Mouse (Mus musculus): ENCODE measurements at regions not wholly inside any gene's neighbourhood (a gene's known extent, or its start where the extent isn't known, plus 50 kb on each side); places are given as distances from the start of the nearest gene placed in this dataset.
"Not testable (repeated sequence)": the region's sequence is repeated elsewhere in the genome, so short reads cannot be mapped to it uniquely, and the experiment has no call there.

GRCm38 (mm10) chr14:87215099-87215498, 74.1 kb upstream of the Diaph3 start:
- peak; percentile 74 to 78 for DNase-seq (ENCODE audit: extremely low spot score in 1 of 2, low spot score in 2 of 2)
- intact Hi-C loops (cut with DNase I), result no loop called here

- no peak for DNase-seq (ENCODE audit: extremely low spot score in 1 of 2, low spot score in 2 of 2)
- intact Hi-C loops (cut with DNase I), result no loop called here
Observed at GRCm38 (mm10) chr14:87217042-87217441, 76.0 kb upstream of the Diaph3 start.

- intact Hi-C loops (cut with DNase I), result no loop called here
- no peak for DNase-seq (ENCODE audit: extremely low spot score in 1 of 2, low spot score in 2 of 2)
Observed at GRCm38 (mm10) chr14:87219975-87220374, 78.9 kb upstream of the Diaph3 start.

- intact Hi-C loops (cut with DNase I), result no loop called here
- DNase-seq (ENCODE audit: extremely low spot score in 1 of 2, low spot score in 2 of 2), result no peak
Observed at GRCm38 (mm10) chr14:87224870-87225269, 83.8 kb upstream of the Diaph3 start.

GRCm38 (mm10) chr14:87249258-87249657, 108.2 kb upstream of the Diaph3 start:
- intact Hi-C loops (cut with DNase I), result no loop called here
- DNase-seq (ENCODE audit: extremely low spot score in 1 of 2, low spot score in 2 of 2), result no peak

- intact Hi-C loops (cut with DNase I), result no loop called here
- DNase-seq (ENCODE audit: extremely low spot score in 1 of 2, low spot score in 2 of 2), result no peak
Observed at GRCm38 (mm10) chr14:87255484-87256208, 114.6 kb upstream of the Diaph3 start.

GRCm38 (mm10) chr14:87261726-87262125, 120.7 kb upstream of the Diaph3 start:
- no peak for DNase-seq (ENCODE audit: extremely low spot score in 1 of 2, low spot score in 2 of 2)
- intact Hi-C loops (cut with DNase I), result no loop called here

- no peak for DNase-seq (ENCODE audit: extremely low spot score in 1 of 2, low spot score in 2 of 2)
- intact Hi-C loops (cut with DNase I), result no loop called here
Observed at GRCm38 (mm10) chr14:87264826-87265225, 123.8 kb upstream of the Diaph3 start.

- intact Hi-C loops (cut with DNase I), result no loop called here
- DNase-seq (ENCODE audit: extremely low spot score in 1 of 2, low spot score in 2 of 2), result no peak
Observed at GRCm38 (mm10) chr14:87266309-87266708, 125.3 kb upstream of the Diaph3 start.

- intact Hi-C loops (cut with DNase I); DNase-seq (ENCODE audit: extremely low spot score in 1 of 2, low spot score in 2 of 2): not testable (repeated sequence)
Observed at GRCm38 (mm10) chr14:87289266-87289665, 127.2 kb upstream of the Tdrd3 start.

GRCm38 (mm10) chr14:87289708-87290243, 126.7 kb upstream of the Tdrd3 start:
- DNase-seq (ENCODE audit: extremely low spot score in 1 of 2, low spot score in 2 of 2), result no peak
- intact Hi-C loops (cut with DNase I), result no loop called here

GRCm38 (mm10) chr14:87295206-87295605, 121.2 kb upstream of the Tdrd3 start:
- no peak for DNase-seq (ENCODE audit: extremely low spot score in 1 of 2, low spot score in 2 of 2)
- intact Hi-C loops (cut with DNase I), result no loop called here

GRCm38 (mm10) chr14:87297160-87297559, 119.3 kb upstream of the Tdrd3 start:
- no peak for DNase-seq (ENCODE audit: extremely low spot score in 1 of 2, low spot score in 2 of 2)

GRCm38 (mm10) chr14:87300838-87301237, 115.6 kb upstream of the Tdrd3 start:
- intact Hi-C loops (cut with DNase I), result no loop called here
- no peak for DNase-seq (ENCODE audit: extremely low spot score in 1 of 2, low spot score in 2 of 2)

More at GRCm38 (mm10) chr14:87297160-87297559, 119.3 kb upstream of the Tdrd3 start:
- intact Hi-C loops (cut with DNase I), result no loop called here

GRCm38 (mm10) chr14:87301564-87301963, 114.9 kb upstream of the Tdrd3 start:
- no peak for DNase-seq (ENCODE audit: extremely low spot score in 1 of 2, low spot score in 2 of 2)
- intact Hi-C loops (cut with DNase I), result no loop called here

GRCm38 (mm10) chr14:87305481-87305880, 111.0 kb upstream of the Tdrd3 start:
- intact Hi-C loops (cut with DNase I), result no loop called here
- no peak for DNase-seq (ENCODE audit: extremely low spot score in 1 of 2, low spot score in 2 of 2)

- no peak for DNase-seq (ENCODE audit: extremely low spot score in 1 of 2, low spot score in 2 of 2)
- intact Hi-C loops (cut with DNase I), result no loop called here
Observed at GRCm38 (mm10) chr14:87306011-87306410, 110.4 kb upstream of the Tdrd3 start.

GRCm38 (mm10) chr14:87308016-87308415, 108.4 kb upstream of the Tdrd3 start:
- intact Hi-C loops (cut with DNase I), result no loop called here
- DNase-seq (ENCODE audit: extremely low spot score in 1 of 2, low spot score in 2 of 2), result no peak

- intact Hi-C loops (cut with DNase I), result no loop called here
- no peak for DNase-seq (ENCODE audit: extremely low spot score in 1 of 2, low spot score in 2 of 2)
Observed at GRCm38 (mm10) chr14:87312318-87312717, 104.1 kb upstream of the Tdrd3 start.

GRCm38 (mm10) chr14:87314999-87315732, 101.3 kb upstream of the Tdrd3 start:
- peak; percentile 44 to 68 for DNase-seq (ENCODE audit: extremely low spot score in 1 of 2, low spot score in 2 of 2)
- intact Hi-C loops (cut with DNase I), result no loop called here
